In genomic region chr15:90971914-90972767, GRCm38 (mm10) we compare ENCODE assay signal across 17 mouse cellular contexts.
A peak's percentile ranks its signal among the peaks of the same experiment; 100 is the strongest.
DNase-seq lines count a peak whose midpoint lies in the region; ATAC-seq and TF ChIP-seq lines count a peak whose summit lies in the region.
"Had no signal": no experiment of that assay in that cellular context is flagged by ENCODE, and none has a peak within 500 bp of the region (broad histone marks: within the 10 kb centered on the region; RNA-seq: fewer than 3 reads in every experiment).

No protein-coding gene starts in this region.

- no peak overlapping the region for H3K9ac ChIP-seq in kidney, embryonic 14.5 days (ENCODE audit: low read depth, low read length)
- H3K9ac ChIP-seq in embryonic facial prominence, embryonic 14.5 days (ENCODE audit: low read depth, low read length) = no peak overlapping the region
- no peak overlapping the region for H3K9ac ChIP-seq in hindbrain, embryonic 13.5 days
- H3K9ac ChIP-seq in stomach, postnatal 0 days (ENCODE audit: low read length) = no peak overlapping the region
- H3K9ac ChIP-seq: heart, embryonic 15.5 days had no signal

- no peak for DNase-seq in kidney, adult 9 months
- peak; percentile 63 for DNase-seq in brain, embryonic 14.5 days (ENCODE audit: low read depth)
- peak; percentile 31 for DNase-seq in embryonic facial prominence, embryonic 14.5 days (ENCODE audit: low spot score)
- DNase-seq in stomach, postnatal 0 days (ENCODE audit: low spot score) = no peak
- DNase-seq in frontal cortex, adult 2 months (ENCODE audit: extremely low spot score in 1 of 2, low spot score in 1 of 2) = no peak
- DNase-seq: cerebellum, postnatal 14 days; heart, adult 11 months; kidney, postnatal 36 days; liver; lung, adult 2 months; right cerebral cortex, postnatal 4 days; thymus, adult 18-20 months had no signal

- no peaks in the 10 kb centered on the region for H3K4me1 ChIP-seq in kidney, embryonic 14.5 days (ENCODE audit: control insufficient read depth, insufficient read depth, low read length)
- H3K4me1 ChIP-seq in embryonic facial prominence, embryonic 14.5 days (ENCODE audit: control insufficient read depth, insufficient read depth, low read length) = no peaks in the 10 kb centered on the region
- peaks cover 14% of the 10 kb centered on the region for H3K4me1 ChIP-seq in hindbrain, embryonic 13.5 days (replicated peaks)
- H3K4me1 ChIP-seq in stomach, postnatal 0 days (replicated peaks; ENCODE audit: control insufficient read depth, insufficient read depth) = no peaks in the 10 kb centered on the region
- H3K4me1 ChIP-seq: heart, embryonic 15.5 days had no signal

- no peak overlapping the region for H3K4me2 ChIP-seq in kidney, embryonic 14.5 days (replicated peaks; ENCODE audit: low read depth, low read length)
- no peak overlapping the region for H3K4me2 ChIP-seq in embryonic facial prominence, embryonic 14.5 days (ENCODE audit: low read depth, low read length)
- H3K4me2 ChIP-seq in hindbrain, embryonic 13.5 days = no peak overlapping the region
- H3K4me2 ChIP-seq in stomach, postnatal 0 days (replicated peaks; ENCODE audit: low read depth) = no peak overlapping the region
- H3K4me2 ChIP-seq: heart, embryonic 15.5 days had no signal

- H3K27ac ChIP-seq in kidney, embryonic 14.5 days (ENCODE audit: low read depth, low read length) = no peak overlapping the region
- H3K27ac ChIP-seq in embryonic facial prominence, embryonic 14.5 days (replicated peaks; ENCODE audit: low read depth, low read length) = no peak overlapping the region
- peak overlapping the region; percentile 48; the same call in 1 of the 2 replicates for H3K27ac ChIP-seq in hindbrain, embryonic 13.5 days
- H3K27ac ChIP-seq in stomach, postnatal 0 days (replicated peaks) = no peak overlapping the region
- H3K27ac ChIP-seq: heart, embryonic 15.5 days; macrophage had no signal

- 29% methylated on average over 13 of the region's 13 CpGs for WGBS in kidney, embryonic 14.5 days
- 69% methylated on average over 13 of the region's 13 CpGs for WGBS in embryonic facial prominence, embryonic 14.5 days
- WGBS in hindbrain, embryonic 13.5 days = 17% methylated on average over 13 of the region's 13 CpGs
- WGBS in stomach, postnatal 0 days = 71% methylated on average over 13 of the region's 13 CpGs

- H3K4me3 ChIP-seq in kidney, embryonic 14.5 days (ENCODE audit: low read length) = no peak overlapping the region
- H3K4me3 ChIP-seq in embryonic facial prominence, embryonic 14.5 days (ENCODE audit: low read depth, low read length) = no peak overlapping the region
- H3K4me3 ChIP-seq in hindbrain, embryonic 13.5 days = no peak overlapping the region
- no peak overlapping the region for H3K4me3 ChIP-seq in stomach, postnatal 0 days (ENCODE audit: low read depth, low read length)
- H3K4me3 ChIP-seq: heart, embryonic 15.5 days had no signal

- H3K9me3 ChIP-seq in kidney, embryonic 14.5 days (ENCODE audit: control insufficient read depth, low read length) = no peaks in the 10 kb centered on the region
- H3K9me3 ChIP-seq in embryonic facial prominence, embryonic 14.5 days (ENCODE audit: control insufficient read depth, low read length) = no peaks in the 10 kb centered on the region
- no peaks in the 10 kb centered on the region for H3K9me3 ChIP-seq in hindbrain, embryonic 13.5 days
- no peaks in the 10 kb centered on the region for H3K9me3 ChIP-seq in stomach, postnatal 0 days (ENCODE audit: control insufficient read depth, low read length)
- H3K9me3 ChIP-seq: heart, embryonic 15.5 days had no signal

- no peak for TF ChIP-seq CTCF in brain, embryonic 14.5 days (IDR thresholded peaks at IDR 0.05; ENCODE audit: borderline replicate concordance, extremely low read depth, insufficient read depth, insufficient read length)
- no peak for TF ChIP-seq CTCF in stomach, postnatal 0 days (IDR thresholded peaks at IDR 0.05; ENCODE audit: low read depth)

- H3K36me3 ChIP-seq in kidney, embryonic 14.5 days (ENCODE audit: control insufficient read depth, insufficient read depth, low read length) = peaks cover 11% of the 10 kb centered on the region; the same call in 1 of the 2 replicates
- H3K36me3 ChIP-seq in embryonic facial prominence, embryonic 14.5 days (ENCODE audit: control insufficient read depth, insufficient read depth, low read length) = peaks cover 38% of the 10 kb centered on the region; the same call in 1 of the 2 replicates
- peaks cover 52% of the 10 kb centered on the region for H3K36me3 ChIP-seq in hindbrain, embryonic 13.5 days
- 0 out of 2 replicates have a peak, but pooled peaks cover 3% of the 10 kb centered on the region for H3K36me3 ChIP-seq in stomach, postnatal 0 days (ENCODE audit: control insufficient read depth, insufficient read depth, low read length)

- TF ChIP-seq EP300 in stomach, postnatal 0 days (optimal IDR thresholded peaks at IDR 0.05) = no peak

- no peak for TF ChIP-seq POLR2A in brain, embryonic 14.5 days (IDR thresholded peaks at IDR 0.05; ENCODE audit: borderline replicate concordance, extremely low read depth, insufficient read depth, insufficient read length, poor library complexity, severe bottlenecking)

- H3K27me3 ChIP-seq in kidney, embryonic 14.5 days (ENCODE audit: control insufficient read depth, insufficient read depth, low read length) = no peaks in the 10 kb centered on the region
- H3K27me3 ChIP-seq in embryonic facial prominence, embryonic 14.5 days (replicated peaks; ENCODE audit: control insufficient read depth, insufficient read depth, low read length) = no peaks in the 10 kb centered on the region
- no peaks in the 10 kb centered on the region for H3K27me3 ChIP-seq in hindbrain, embryonic 13.5 days
- H3K27me3 ChIP-seq in stomach, postnatal 0 days (ENCODE audit: control insufficient read depth, insufficient read depth, low read length) = no peaks in the 10 kb centered on the region
- H3K27me3 ChIP-seq: heart, embryonic 15.5 days had no signal

- peak; percentile 60; the same call in 1 of the 2 replicates for ATAC-seq in kidney, embryonic 14.5 days (ENCODE audit: low FRiP score, low TSS enrichment)
- ATAC-seq in embryonic facial prominence, embryonic 14.5 days (ENCODE audit: low read depth) = peak; percentile 60; the same call in 1 of the 2 replicates
- no peak for ATAC-seq in hindbrain, embryonic 13.5 days (ENCODE audit: low FRiP score)
- ATAC-seq in CD4-positive, CD25-positive, alpha-beta regulatory T cell, adult 4 months = no peak
- no peak for ATAC-seq in stomach, postnatal 0 days (ENCODE audit: low FRiP score, low TSS enrichment)

Comparison
In these comparisons a context has a peak if more than half of its experiments do, and no peak if none do; other contexts are left out.
1. ATAC-seq: peak in kidney, embryonic 14.5 days (single experiment) and embryonic facial prominence, embryonic 14.5 days (single experiment); none in hindbrain, embryonic 13.5 days (single experiment), CD4-positive, CD25-positive, alpha-beta regulatory T cell, adult 4 months (single experiment) and stomach, postnatal 0 days (single experiment).
2. DNase-seq: peak in brain, embryonic 14.5 days (single experiment) and embryonic facial prominence, embryonic 14.5 days (single experiment); none in kidney, adult 9 months (single experiment), stomach, postnatal 0 days (single experiment) and frontal cortex, adult 2 months (0 of 2).